In genomic region chr5:72940906-72941432, GRCm38 (mm10) we compare ENCODE assay signal across 21 mouse cellular contexts. TPM values are rescaled to one million over a fixed set of nuclear protein-coding genes. Genes with fewer than 3 reads are reported as not detected.
"Had no signal": no experiment of that assay in that cellular context is flagged by ENCODE, and none has a peak within 500 bp of the region (broad histone marks: within the 10 kb centered on the region; RNA-seq: fewer than 3 reads in every experiment).

No protein-coding gene starts in this region.

- ATAC-seq: liver, embryonic 12.5 days had no signal

- DNase-seq: kidney, adult 9 months; kidney, postnatal 36 days; layer of hippocampus, adult 9-11 months; layer of hippocampus, postnatal 36 days; lung, embryonic 14.5 days; lung, postnatal 10 days; lung, postnatal 4 days; midbrain, embryonic 14.5 days; right cerebral cortex, adult 18-20 months; thymus, postnatal 4 days had no signal

RNA-seq across cellular contexts. Expression of gene Gm10135, which starts 33.5 kb away (rescaled TPM):
- total RNA-seq: layer of hippocampus, adult 18-20 months; layer of hippocampus, postnatal 36 days; left cerebral cortex, adult 8-10 months; left cerebral cortex, postnatal 25 days had no signal
- polyA plus RNA-seq: kidney, postnatal 0 days; limb, embryonic 11.5 days; limb, embryonic 15.5 days; liver, embryonic 12.5 days; liver, embryonic 16.5 days; lung, embryonic 14.5 days; midbrain, embryonic 14.5 days; myocyte; neural tube, embryonic 13.5 days; stomach, postnatal 0 days had no signal
